Mouse (Mus musculus) left cerebral cortex, adult 2 months (tissue): Measurements from ENCODE around the gene Sgms2. TPM values are rescaled to one million over a fixed set of nuclear protein-coding genes. Genes with fewer than 3 reads are reported as not detected.
A peak's percentile ranks its signal among the peaks of the same experiment; 100 is the strongest.

Experiments used
- DNase-seq, 2 experiments: peaks; one replicate each; pipeline ENCODE4 v3.0.0; 2021 to 2022; ENCODE audit warnings: low spot score in 2 of 2, mixed read lengths in 1 of 2; ENCODE audit errors: extremely low spot score in 1 of 2
- H3K27ac ChIP-seq: fragments of 200-600 bp; 2 replicates; pipeline ENCODE4 v1.8.1; 2022
- H3K4me3 ChIP-seq: fragments of 200-600 bp; 2 replicates; pipeline ENCODE4 v1.8.1; 2022
- CTCF ChIP-seq: fragments of 200-600 bp; IDR thresholded peaks from 2 replicates; pipeline ENCODE4 v1.8.1; 2022; ENCODE audit warnings: antibody characterized with exemption, mild to moderate bottlenecking, moderate library complexity
- intact Hi-C: fragments of 180-260 bp; cut with DNase I; formaldehyde crosslinking; loops from one replicate; pipeline ENCODE4 v1.15.1; 2025
- total RNA-seq, 2 experiments: library from RNA; stranded (reverse); gene quantifications; 2 replicates each; pipeline ENCODE4 v1.2.3; 2021

Gene Sgms2
- total RNA-seq, 2 experiments from 2014 or later, result 2.3 to 3.6 TPM

DNA sequence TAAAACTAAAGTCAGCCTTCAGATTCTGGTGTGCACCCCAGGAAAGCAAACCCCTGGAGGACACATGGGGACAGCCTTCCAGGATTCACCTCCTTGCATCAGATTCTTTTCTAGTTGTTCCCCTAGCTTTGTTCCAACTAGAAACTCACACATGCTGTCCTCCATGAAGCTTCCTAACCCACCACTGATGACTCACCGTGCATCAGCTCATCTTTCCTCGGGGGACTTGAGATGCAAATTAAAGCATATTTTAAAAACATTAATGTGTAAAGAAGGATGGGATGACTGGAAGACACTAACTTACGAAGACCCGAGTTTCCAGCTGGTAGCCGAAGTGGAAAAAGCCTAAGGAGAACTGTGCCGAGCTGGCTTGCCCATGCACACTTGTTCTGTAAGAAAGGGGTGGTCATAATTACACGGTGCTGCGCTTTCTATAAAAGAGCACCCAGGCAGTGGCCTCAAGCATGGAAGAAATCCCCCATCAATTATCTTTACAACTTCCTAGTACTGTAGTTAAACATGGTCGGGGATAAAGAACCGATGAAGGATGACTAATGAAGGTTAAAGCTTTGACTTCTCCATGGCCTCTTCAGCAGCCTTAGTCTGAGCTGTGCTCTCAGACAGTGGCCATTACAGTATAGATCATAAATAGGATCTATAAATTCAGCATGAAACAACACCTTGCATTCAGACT, 10.6 kb upstream of the Sgms2 start:
- no peak for DNase-seq
- no peak overlapping the region for H3K27ac ChIP-seq
- intact Hi-C loops, result no loop called here
- TF ChIP-seq CTCF, result no peak
- no peak overlapping the region for H3K4me3 ChIP-seq

DNA sequence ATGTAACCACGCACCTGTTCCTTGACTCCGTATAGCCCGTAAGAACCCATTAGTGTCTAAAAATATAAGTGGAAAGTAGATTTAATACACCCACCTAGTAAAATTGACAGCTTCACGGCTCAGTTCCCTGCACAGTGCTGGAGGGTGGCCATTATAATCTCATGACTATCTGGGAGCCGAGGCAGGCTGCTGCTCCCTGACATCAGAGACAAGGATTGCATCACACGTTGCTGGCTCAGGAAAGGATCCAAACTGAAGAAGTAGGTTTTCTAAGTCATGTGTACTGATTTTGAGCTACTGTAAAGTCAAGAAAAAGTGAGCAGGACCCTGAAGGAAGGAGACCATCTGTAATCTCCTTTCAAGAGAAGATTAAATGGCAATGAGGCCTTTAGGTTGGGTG, 8.4 kb upstream of the Sgms2 start:
- no peak for DNase-seq
- H3K27ac ChIP-seq, result no peak overlapping the region

DNA sequence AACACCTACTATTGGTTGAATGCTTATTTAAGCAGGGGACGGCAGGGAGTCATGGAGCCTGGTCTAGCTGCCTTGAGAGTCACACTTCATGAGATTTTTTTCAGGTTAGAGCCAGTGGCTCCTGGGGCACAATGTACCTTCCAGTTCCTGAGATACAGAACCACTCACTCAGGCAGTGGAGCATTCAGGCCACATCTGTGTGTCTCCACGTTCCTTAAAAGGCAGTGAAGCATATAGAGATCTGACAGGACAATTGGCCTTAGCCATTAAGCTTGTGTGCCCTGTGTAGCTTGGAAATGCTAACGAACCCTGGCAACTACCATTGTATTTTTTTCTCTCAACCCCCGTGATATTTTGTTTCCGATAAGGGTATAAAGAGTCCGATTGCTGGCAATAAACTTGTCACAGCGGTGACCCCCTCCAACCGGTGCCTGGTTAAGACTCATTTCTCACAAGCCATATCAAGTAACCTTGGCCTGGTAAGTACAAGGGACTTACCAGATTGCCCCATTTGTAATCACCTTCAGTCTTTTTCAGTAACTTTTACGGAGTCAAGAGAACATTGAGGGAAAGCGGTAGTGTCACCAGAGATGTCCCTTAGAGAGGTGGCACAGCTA, 5.4 kb upstream of the Sgms2 start:
- TF ChIP-seq CTCF, result no peak
- intact Hi-C loops, result no loop called here
- Histone ChIP-seq H3K4me3 (no peak overlapping the region), H3K27ac (no peak overlapping the region)
- no peak for DNase-seq

More for the DNA sequence above, 8.4 kb upstream of the Sgms2 start:
- intact Hi-C loops, result no loop called here
- H3K4me3 ChIP-seq, result no peak overlapping the region
- TF ChIP-seq CTCF, result no peak

DNA sequence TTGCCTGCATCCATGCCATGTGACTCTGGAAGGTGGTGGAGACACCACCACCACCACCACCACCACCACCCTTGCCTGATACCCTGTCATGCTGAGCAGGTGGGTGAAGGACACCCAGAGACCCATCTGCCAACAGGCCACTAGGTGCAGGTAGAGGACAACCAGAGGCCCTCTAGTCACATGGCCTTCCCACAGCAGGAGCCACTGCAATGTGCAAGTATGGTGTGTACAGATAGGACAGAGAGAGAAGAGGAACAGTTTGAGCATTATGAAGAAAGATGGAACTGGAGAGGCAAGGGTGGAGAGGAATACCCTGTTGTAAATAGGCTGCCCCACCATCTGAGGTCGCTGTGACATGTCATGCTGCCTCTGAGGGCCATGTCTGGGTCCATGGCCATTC, 3.9 kb upstream of the Sgms2 start:
- DNase-seq, result no peak
- Histone ChIP-seq H3K4me3 (no peak overlapping the region), H3K27ac (no peak overlapping the region)
- intact Hi-C loops, result no loop called here
- no peak for TF ChIP-seq CTCF

DNA sequence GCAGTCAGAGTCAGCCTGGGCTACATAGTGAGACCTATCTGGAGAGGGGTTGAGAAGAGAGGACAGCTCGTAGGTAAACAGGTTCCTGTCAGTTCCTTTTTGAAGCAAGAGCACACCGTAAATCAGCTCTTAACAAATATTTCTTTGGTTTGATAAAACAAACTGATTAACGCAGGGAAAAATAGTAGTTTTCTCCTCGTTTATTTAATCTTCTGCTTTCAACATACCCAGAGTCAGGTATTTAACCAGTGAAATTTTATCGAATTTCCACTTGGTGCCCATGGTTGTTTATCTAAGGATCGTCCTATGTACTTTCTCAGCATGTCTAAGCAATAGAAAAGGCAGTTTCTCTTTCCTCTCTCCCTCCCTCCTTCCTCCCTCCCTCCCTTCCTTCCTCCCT, 2.0 kb upstream of the Sgms2 start:
- no peak for TF ChIP-seq CTCF
- Histone ChIP-seq H3K4me3 (no peak overlapping the region), H3K27ac (no peak overlapping the region)
- intact Hi-C loops, result no loop called here
- DNase-seq, result no peak

DNA sequence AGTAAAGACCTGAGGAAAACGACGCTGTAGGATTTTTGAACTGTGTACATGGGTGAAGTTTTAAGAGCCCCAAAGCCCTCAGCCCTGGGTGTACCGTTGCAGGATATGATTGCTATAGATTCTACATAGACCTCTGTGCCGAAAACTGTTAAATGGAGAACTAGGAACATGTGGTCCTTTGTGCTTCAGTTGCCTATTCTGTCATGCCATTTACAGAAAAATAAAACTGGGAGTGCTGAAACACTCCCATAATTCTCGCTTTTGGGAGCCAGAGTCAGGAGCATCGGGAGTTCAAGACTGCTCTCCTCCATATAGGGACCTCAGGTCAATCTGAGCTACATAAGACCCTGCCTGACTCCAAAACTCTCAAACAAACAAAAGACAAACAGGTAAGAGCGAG, 769 bp upstream of the Sgms2 start:
- TF ChIP-seq CTCF, result no peak

DNA sequence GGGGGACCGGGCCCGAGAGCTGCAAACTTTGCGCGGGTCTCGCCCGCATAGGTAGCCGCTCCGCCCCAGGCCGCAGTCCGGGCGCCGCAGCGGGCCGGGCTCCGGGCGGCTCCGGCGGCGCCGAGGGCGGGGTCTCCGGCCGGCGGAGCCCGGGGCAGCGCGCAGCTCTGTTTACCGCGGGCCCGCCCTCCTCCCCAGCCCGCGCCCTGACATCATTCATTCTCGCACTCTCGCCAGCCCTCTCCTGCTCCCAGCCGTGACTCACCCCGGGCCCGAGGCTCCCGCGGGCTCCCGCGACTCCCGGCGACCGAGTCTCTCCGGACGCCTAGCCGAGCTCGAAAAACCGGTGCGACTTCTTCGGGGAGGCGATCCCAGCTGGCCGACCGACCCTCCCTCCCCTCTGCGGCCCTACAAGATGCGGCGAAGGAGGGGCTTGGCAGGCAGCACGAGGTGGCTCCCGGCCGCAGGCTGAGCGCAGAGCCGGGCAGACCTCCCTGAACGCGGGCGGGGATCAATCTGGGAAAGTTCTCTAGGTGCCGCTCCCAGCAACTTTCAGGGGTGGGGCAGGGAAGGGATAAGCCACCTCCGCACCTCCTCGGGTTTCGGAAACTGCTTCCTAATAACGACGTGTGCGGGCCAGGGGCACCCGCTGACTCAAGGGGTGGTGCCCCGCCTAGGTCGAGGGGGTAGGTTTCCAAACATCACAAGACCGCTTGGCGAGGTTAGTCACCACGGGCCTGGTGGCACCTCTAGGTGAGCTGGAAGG, 885 bp downstream of the Sgms2 start:
- intact Hi-C loops, result no loop called here
- Histone ChIP-seq H3K27ac (peak overlapping the region; percentile 68), H3K4me3 (peak overlapping the region; percentile 77)
- no peak for TF ChIP-seq CTCF
- peak; percentile 37 to 41 for DNase-seq

More for the DNA sequence above, 769 bp upstream of the Sgms2 start:
- DNase-seq, result no peak
- no peak overlapping the region for H3K4me3 ChIP-seq
- no peak overlapping the region for H3K27ac ChIP-seq
- intact Hi-C loops, result no loop called here

DNA sequence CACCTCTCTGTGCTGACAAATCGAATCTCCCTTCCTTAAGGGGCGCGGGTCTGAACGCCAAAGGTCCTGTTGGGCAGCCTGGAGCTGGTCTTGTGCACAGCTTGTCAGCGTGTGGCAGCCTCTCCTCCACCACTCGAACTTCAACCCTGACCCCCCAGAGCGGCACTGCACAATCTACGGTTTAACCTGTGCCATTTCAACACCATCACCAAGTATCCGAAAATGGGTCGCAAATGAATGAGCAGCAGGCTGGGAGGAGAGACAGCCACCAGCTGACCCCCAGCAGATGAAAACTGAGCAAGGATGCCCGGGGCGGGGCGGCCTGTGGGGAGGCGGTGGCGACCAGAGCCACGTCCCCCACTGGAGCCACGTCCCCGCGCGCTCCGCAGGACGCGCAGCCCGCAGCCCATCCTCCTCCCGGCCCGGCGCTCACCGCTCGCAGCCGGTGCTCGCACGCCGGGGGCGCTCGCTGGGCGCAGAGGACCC, 1.5 kb downstream of the Sgms2 start:
- DNase-seq, result peak; percentile 33 to 34
- intact Hi-C loops, result no loop called here
- peak overlapping the region; percentile 68 for H3K27ac ChIP-seq

DNA sequence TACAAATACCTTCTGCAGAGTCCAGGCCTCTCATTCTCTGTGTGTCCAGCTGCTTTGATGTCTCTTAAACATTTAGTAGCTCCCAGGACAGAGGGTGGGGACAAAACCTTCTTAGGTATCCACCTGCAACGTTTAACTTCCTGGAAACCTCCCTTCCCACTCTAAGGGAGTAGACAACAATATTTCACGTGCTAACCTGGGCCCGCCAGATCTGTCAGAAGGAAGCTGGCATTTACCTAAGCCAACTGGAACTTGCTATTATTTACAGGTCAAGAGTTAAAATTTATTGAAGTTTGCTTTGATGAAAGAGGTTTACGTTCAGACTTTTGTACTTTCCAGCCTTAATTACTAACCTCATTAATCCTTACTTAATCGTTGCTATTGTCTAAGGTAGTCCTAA, 2.2 kb downstream of the Sgms2 start:
- no peak for TF ChIP-seq CTCF
- no peak overlapping the region; the same call in 1 of the 2 replicates for H3K27ac ChIP-seq
- intact Hi-C loops, result no loop called here
- DNase-seq, result no peak
- peak overlapping the region; percentile 77 for H3K4me3 ChIP-seq

More for the DNA sequence above, 1.5 kb downstream of the Sgms2 start:
- no peak for TF ChIP-seq CTCF
- peak overlapping the region; percentile 77 for H3K4me3 ChIP-seq

DNA sequence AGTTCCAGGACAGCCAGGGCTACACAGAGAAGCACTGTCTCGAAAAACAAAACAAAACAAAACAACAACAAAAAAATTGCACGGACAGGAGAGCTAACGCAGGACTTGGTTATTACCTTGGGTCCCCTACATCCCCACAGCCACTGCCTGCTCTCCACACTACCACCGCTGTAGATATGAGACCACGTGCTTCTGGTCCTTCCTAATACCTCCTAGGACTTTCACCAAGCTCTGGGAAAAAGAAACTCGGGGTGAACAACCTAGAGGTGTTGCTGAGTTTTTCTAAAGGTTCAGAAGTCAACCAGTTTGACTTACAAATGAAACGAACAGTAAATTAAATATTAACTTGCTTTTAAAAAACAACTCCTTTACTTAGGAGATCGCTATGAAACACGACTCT, 2.8 kb downstream of the Sgms2 start:
- DNase-seq, result no peak
- H3K4me3 ChIP-seq, result no peak overlapping the region
- TF ChIP-seq CTCF, result no peak
- intact Hi-C loops, result no loop called here
- H3K27ac ChIP-seq, result no peak overlapping the region

DNA sequence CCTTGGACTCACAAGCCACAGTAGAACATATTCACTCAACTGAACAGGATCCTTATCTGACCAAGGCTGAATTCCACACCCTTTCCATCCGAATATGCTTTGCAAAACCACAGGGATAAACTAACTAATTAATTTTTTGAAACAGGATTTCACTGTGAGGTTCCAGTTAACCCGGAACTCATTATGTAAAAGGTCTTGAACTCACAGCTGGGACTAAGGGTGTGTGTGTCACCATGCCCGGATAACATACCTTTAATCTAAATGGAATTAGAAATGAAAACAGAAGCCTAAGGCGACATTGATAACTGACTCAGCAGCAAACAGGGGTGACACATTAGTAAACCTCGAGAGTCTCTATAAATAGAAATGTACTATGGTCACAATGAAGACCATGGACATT, 5.8 kb downstream of the Sgms2 start:
- no peak overlapping the region for H3K4me3 ChIP-seq
- intact Hi-C loops, result no loop called here
- no peak overlapping the region for H3K27ac ChIP-seq
- DNase-seq, result no peak
- TF ChIP-seq CTCF, result no peak

DNA sequence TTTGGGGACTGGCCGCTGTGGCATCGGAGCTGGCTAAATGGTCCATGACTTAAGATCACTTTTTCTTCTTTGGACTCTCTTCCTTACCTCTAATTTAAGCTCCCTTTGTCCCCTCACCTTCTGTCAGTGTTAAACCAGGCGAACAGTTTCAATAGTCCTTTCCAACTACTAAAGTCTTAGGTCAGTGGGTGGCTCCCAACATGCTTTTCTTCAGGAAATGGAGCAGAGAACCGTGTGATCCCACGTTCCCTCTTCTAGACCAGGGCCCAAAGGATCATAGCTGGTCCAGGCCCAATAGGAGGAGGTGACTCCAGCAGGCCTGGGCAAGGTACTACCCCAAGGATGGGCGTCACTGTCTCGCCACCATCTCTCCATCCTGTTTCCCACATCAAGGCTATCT, 7.6 kb downstream of the Sgms2 start:
- no peak overlapping the region for H3K27ac ChIP-seq
- intact Hi-C loops, result no loop called here

More for the DNA sequence above, 7.6 kb downstream of the Sgms2 start:
- no peak for TF ChIP-seq CTCF
- DNase-seq, result no peak
- H3K4me3 ChIP-seq, result no peak overlapping the region
